Mouse (Mus musculus) stomach, postnatal 0 days (tissue): ENCODE results near the gene Ndufaf2.

Source experiments
- CTCF ChIP-seq: IDR thresholded peaks from 2 replicates; pipeline ENCODE4 v1.5.1; 2016; ENCODE audit warnings: antibody characterized with exemption, low read depth, mild to moderate bottlenecking, moderate library complexity
- EP300 ChIP-seq: optimal IDR thresholded peaks from 2 replicates; pipeline ENCODE3; 2016; ENCODE audit warnings: antibody characterized with exemption

GRCm38 (mm10) chr13:108017349-108017748, 141.1 kb downstream of the Ndufaf2 start:
- TF ChIP-seq CTCF (no peak), EP300 (no peak)
